Mouse (Mus musculus) liver, adult 2 months (tissue): ENCODE measurements around the gene Sh2d2a.

ENCODE experiments used
- CTCF ChIP-seq: fragments of 200-500 bp; IDR thresholded peaks from 2 replicates; pipeline ENCODE4 v1.5.1; 2011; ENCODE audit warnings: low read depth, low read length, control low read depth
- POLR2A ChIP-seq: fragments of 200-500 bp; IDR thresholded peaks from 2 replicates; pipeline ENCODE4 v1.6.1; 2011; ENCODE audit warnings: low read length, control low read depth; ENCODE audit not compliant: insufficient read depth; ENCODE audit errors: extremely low read depth

DNA sequence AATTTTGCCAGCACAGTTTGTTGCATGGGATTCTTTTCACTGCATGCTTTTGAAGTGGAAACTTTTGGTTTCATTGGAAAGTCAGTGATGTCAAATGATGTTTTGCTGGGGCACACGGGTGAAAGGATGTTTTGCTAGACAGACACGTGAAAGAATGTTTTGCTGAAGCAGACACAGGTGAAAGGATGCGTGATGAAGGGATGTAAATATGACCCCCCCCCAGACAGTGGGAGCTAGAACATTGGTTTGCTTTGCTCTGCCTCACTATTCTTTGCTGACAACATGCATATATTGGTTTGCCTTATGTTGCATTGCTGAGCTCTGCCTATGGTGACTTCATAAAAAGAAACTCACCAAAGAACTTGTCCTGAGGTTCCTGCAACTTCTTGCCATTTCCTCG is 1.6 kb upstream of the Sh2d2a start:
- TF ChIP-seq CTCF (no peak), POLR2A (no peak)
